Mouse (Mus musculus): ENCODE measurements around the gene Dusp3. TPM values are rescaled to one million over a fixed set of nuclear protein-coding genes. Genes with fewer than 3 reads are reported as not detected.

The Dusp3 gene
- total and polyA plus RNA-seq, 2 experiments from 2014 or later: 75.7 to 106 TPM

DNA sequence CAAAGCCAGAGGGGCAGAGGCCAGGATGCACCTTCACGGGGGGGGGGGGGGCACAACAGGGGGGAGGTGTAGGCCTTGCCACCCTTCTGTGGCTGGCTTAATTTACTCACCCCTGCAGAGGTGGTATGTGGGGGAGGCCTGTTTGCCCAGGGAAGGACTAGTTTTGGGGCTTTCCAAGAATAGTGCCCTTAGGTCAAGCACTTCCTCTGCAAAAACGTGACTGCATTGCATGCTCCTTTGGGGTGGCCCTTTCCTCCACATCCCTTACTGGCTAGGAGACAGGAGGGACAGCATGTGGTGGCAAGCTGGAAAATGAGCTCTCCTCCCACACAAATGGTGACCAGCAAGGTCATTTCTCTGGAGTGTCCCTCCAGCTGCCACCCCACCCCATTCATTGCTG, 21.3 kb downstream of the Dusp3 start:
- ATAC-seq (ENCODE audit: insufficient read depth, low read depth): no peak
- Histone ChIP-seq H3K4me2 (ENCODE audit: low read depth, low read length) (peak overlapping the region; percentile 2; the same call in 1 of the 2 replicates), H3K4me1 (ENCODE audit: control insufficient read depth, insufficient read depth) (peaks cover 18% of the 10 kb centered on the region)

DNA sequence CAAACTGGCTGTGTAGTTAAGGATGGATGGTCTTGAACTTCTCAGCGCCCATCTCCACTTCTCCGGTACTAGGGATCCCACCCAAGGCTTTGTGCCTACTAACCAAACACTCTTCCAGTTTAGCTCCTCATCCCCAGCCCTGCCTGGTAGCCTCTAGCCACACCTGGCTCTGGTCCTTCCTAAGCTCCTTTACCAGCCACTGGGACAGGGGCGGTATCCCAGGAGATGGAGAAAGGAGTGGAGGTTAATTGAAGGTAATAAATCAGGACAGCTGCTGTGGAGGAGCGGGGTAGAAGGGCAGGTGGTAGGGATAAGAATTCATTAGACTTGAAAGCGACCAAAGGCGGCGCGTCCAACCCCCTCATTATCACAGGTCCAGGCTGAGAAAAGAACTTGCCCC, 22.2 kb downstream of the Dusp3 start:
- Histone ChIP-seq H3K36me3 (replicated peaks; ENCODE audit: control insufficient read depth, insufficient read depth, low read length) (no peaks in the 10 kb centered on the region), H3K4me1 (ENCODE audit: control insufficient read depth, insufficient read depth) (peaks cover 18% of the 10 kb centered on the region), H3K27ac (ENCODE audit: low read depth) (no peak overlapping the region), H3K4me3 (ENCODE audit: low read depth, low read length) (peak overlapping the region; percentile 65), H3K27me3 (ENCODE audit: control insufficient read depth, insufficient read depth, low read length) (peaks cover 68% of the 10 kb centered on the region), H3K4me2 (ENCODE audit: low read depth, low read length) (peak overlapping the region; percentile 94), H3K9ac (replicated peaks; ENCODE audit: low read depth, low read length) (no peak overlapping the region), H3K9me3 (replicated peaks; ENCODE audit: control insufficient read depth, low read length) (no peaks in the 10 kb centered on the region)
- no peak for ATAC-seq (ENCODE audit: insufficient read depth, low read depth)
- 23% methylated on average over 8 of the region's 8 CpGs for WGBS
- DNase-seq (ENCODE audit: low spot score): no peak
- TF ChIP-seq CTCF (IDR thresholded peaks at IDR 0.05; ENCODE audit: low read depth) (no peak), EP300 (IDR thresholded peaks at IDR 0.05; ENCODE audit: low read depth) (no peak)

More for the DNA sequence above, 21.3 kb downstream of the Dusp3 start:
- WGBS: 2% methylated on average over 2 of the region's 2 CpGs
- Histone ChIP-seq H3K9me3 (replicated peaks; ENCODE audit: control insufficient read depth, low read length) (no peaks in the 10 kb centered on the region), H3K27me3 (ENCODE audit: control insufficient read depth, insufficient read depth, low read length) (peaks cover 68% of the 10 kb centered on the region), H3K36me3 (replicated peaks; ENCODE audit: control insufficient read depth, insufficient read depth, low read length) (no peaks in the 10 kb centered on the region), H3K27ac (ENCODE audit: low read depth) (no peak overlapping the region), H3K4me3 (ENCODE audit: low read depth, low read length) (peak overlapping the region; percentile 65; the same call in 1 of the 2 replicates), H3K9ac (replicated peaks; ENCODE audit: low read depth, low read length) (no peak overlapping the region)
- no peak for DNase-seq (ENCODE audit: low spot score)
- no peak for TF ChIP-seq CTCF (IDR thresholded peaks at IDR 0.05; ENCODE audit: low read depth)

DNA sequence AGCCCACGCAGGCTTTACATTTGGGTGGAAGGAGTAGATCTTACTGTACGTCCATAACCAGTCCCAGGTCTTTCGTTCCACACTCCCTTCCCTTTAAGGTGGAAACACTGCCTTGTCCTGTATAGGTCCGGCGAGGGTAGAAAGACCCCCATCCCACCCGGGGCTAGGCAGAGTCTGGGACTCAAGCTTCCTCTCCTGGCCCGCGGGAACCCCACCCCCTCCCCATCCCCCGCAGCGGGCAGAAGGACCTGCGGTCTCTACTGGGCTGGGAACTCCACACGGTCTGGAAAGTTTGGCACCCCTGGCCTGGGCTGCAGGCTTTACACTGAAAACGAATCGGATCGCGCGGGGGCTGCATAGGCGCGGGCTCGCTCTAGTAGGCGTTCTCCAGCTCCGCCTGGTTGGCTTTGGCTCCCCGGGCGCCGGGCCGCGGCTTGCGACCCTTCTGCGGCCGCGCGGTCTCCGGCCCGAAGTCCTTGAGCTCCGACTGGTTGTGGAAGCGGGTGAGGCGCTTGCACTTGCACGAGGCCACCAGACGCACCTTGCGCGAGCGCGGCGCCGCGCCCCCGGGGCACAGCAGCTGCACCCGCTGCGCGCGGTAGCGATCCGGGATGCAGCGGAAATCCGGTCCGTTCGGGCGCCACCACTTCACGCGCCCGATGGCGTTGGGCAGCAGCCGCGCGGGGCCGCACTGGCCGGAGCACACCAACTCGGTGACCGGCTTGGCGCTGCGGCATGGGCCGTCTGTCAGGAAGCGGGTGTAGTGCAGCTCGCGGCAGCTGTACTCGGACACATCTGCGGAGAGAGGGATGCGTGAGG, 23.1 kb downstream of the Dusp3 start:
- Histone ChIP-seq H3K4me1 (ENCODE audit: control insufficient read depth, insufficient read depth) (peaks cover 18% of the 10 kb centered on the region), H3K4me2 (ENCODE audit: low read depth, low read length) (peak overlapping the region; percentile 94), H3K27me3 (ENCODE audit: control insufficient read depth, insufficient read depth, low read length) (peaks cover 71% of the 10 kb centered on the region), H3K9me3 (replicated peaks; ENCODE audit: control insufficient read depth, low read length) (no peaks in the 10 kb centered on the region), H3K36me3 (replicated peaks; ENCODE audit: control insufficient read depth, insufficient read depth, low read length) (no peaks in the 10 kb centered on the region), H3K9ac (replicated peaks; ENCODE audit: low read depth, low read length) (peak overlapping the region; percentile 58), H3K4me3 (ENCODE audit: low read depth, low read length) (peak overlapping the region; percentile 65), H3K27ac (ENCODE audit: low read depth) (peak overlapping the region; percentile 54)
- ATAC-seq (ENCODE audit: insufficient read depth, low read depth) (peak; percentile 31), DNase-seq (ENCODE audit: low spot score) (no peak)
- TF ChIP-seq EP300 (IDR thresholded peaks at IDR 0.05; ENCODE audit: low read depth) (no peak), CTCF (IDR thresholded peaks at IDR 0.05; ENCODE audit: low read depth) (no peak)
- WGBS: 1% methylated on average over 77 of the region's 78 CpGs

DNA sequence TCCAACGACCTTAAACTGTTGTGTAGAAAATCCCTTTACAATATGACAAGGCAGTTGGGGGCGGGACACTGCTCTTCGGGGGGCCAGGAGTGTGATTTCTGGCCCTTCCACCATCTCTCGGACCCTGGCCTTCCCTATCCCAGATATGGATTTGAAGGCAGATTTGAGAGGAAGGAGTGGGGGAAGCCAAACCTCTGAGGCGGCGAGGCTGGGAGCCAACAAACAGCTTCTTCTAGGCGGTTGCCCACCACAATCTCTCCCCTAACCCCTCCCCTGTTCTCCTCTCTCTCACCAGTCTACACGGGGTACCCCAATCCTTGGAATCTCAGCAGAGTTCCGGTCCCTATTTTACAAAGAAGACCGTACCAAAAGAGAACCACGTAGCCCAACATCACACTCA, 23.8 kb downstream of the Dusp3 start:
- DNase-seq (ENCODE audit: low spot score) (no peak), ATAC-seq (ENCODE audit: insufficient read depth, low read depth) (no peak)
- peak overlapping the region; percentile 58 for H3K9ac ChIP-seq (replicated peaks; ENCODE audit: low read depth, low read length)
- H3K36me3 ChIP-seq (replicated peaks; ENCODE audit: control insufficient read depth, insufficient read depth, low read length): no peaks in the 10 kb centered on the region
- H3K27ac ChIP-seq (ENCODE audit: low read depth): peak overlapping the region; percentile 54; the same call in 1 of the 2 replicates
- H3K4me3 ChIP-seq (ENCODE audit: low read depth, low read length): peak overlapping the region; percentile 65
- H3K9me3 ChIP-seq (replicated peaks; ENCODE audit: control insufficient read depth, low read length): no peaks in the 10 kb centered on the region
- peak overlapping the region; percentile 94 for H3K4me2 ChIP-seq (ENCODE audit: low read depth, low read length)
- H3K27me3 ChIP-seq (ENCODE audit: control insufficient read depth, insufficient read depth, low read length): peaks cover 71% of the 10 kb centered on the region
- TF ChIP-seq CTCF (IDR thresholded peaks at IDR 0.05; ENCODE audit: low read depth): no peak
- no peak for TF ChIP-seq EP300 (IDR thresholded peaks at IDR 0.05; ENCODE audit: low read depth)
- WGBS: 8% methylated on average over 11 of the region's 11 CpGs
- H3K4me1 ChIP-seq (ENCODE audit: control insufficient read depth, insufficient read depth): peaks cover 18% of the 10 kb centered on the region

DNA sequence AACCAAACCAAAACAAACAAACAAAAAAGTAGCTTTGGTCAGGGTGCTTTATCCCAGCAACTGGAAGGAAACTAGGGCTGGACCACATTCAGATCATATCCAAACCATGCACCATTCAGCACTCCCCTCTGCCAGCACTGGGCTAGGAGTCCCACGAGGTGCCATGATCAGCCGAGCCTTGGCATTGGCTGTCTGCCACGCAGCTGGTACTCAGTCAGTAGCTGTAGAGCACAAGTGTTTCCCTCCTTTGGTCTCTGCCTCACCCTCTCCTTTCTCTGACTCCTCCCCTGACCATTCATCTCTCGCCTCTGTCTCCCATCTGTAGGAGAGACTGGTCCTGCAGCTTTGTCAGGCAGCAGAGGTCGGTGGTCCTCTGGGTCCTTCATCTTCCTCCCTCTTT, 29.3 kb downstream of the Dusp3 start:
- Histone ChIP-seq H3K4me3 (ENCODE audit: low read depth, low read length) (no peak overlapping the region), H3K27me3 (ENCODE audit: control insufficient read depth, insufficient read depth, low read length) (peaks cover 21% of the 10 kb centered on the region; the same call in 1 of the 2 replicates), H3K4me1 (ENCODE audit: control insufficient read depth, insufficient read depth) (peaks cover 21% of the 10 kb centered on the region), H3K9ac (replicated peaks; ENCODE audit: low read depth, low read length) (no peak overlapping the region), H3K27ac (ENCODE audit: low read depth) (no peak overlapping the region), H3K9me3 (replicated peaks; ENCODE audit: control insufficient read depth, low read length) (no peaks in the 10 kb centered on the region), H3K36me3 (replicated peaks; ENCODE audit: control insufficient read depth, insufficient read depth, low read length) (no peaks in the 10 kb centered on the region), H3K4me2 (ENCODE audit: low read depth, low read length) (no peak overlapping the region)
- TF ChIP-seq CTCF (IDR thresholded peaks at IDR 0.05; ENCODE audit: low read depth): no peak
- ATAC-seq (ENCODE audit: insufficient read depth, low read depth) (no peak), DNase-seq (ENCODE audit: low spot score) (no peak)
- WGBS: 55% methylated on average over 5 of the region's 5 CpGs

Measured in heart, postnatal 0 days (tissue).